Mouse (Mus musculus) forebrain, embryonic 10.5 days (tissue): ENCODE results near the gene Zfp157. TPM values are rescaled to one million over a fixed set of nuclear protein-coding genes. Genes with fewer than 3 reads are reported as not detected.
A peak's percentile ranks its signal among the peaks of the same experiment; 100 is the strongest.
"Not testable (repeated sequence)": the region's sequence is repeated elsewhere in the genome, so short reads cannot be mapped to it uniquely, and the experiment has no call there.

ENCODE experiments used
- DNase-seq: peaks from one replicate; pipeline ENCODE4 v3.0.0-alpha.2; 2017; ENCODE audit warnings: low spot score; ENCODE audit errors: extremely low spot score
- H3K27ac ChIP-seq: fragments of 300-500 bp; sonication (generic); 2 replicates; pipeline ENCODE4 v1.5.1; 2016; ENCODE audit warnings: mild to moderate bottlenecking
- H3K27me3 ChIP-seq: fragments of 300-500 bp; sonication (generic); 2 replicates; pipeline ENCODE4 v1.6.1; 2016; ENCODE audit warnings: mild to moderate bottlenecking; ENCODE audit not compliant: poor library complexity, severe bottlenecking
- H3K36me3 ChIP-seq: fragments of 300-500 bp; sonication (generic); replicated peaks from 2 replicates; pipeline ENCODE4 v1.6.1; 2016; ENCODE audit warnings: mild to moderate bottlenecking, moderate library complexity
- H3K4me1 ChIP-seq: fragments of 300-500 bp; sonication (generic); 2 replicates; pipeline ENCODE4 v1.6.1; 2016
- H3K4me3 ChIP-seq: fragments of 300-500 bp; sonication (generic); 2 replicates; pipeline ENCODE4 v1.5.1; 2016; ENCODE audit warnings: mild to moderate bottlenecking, moderate library complexity
- H3K9me3 ChIP-seq: fragments of 300-500 bp; sonication (generic); 2 replicates; pipeline ENCODE4 v1.6.1; 2016; ENCODE audit warnings: mild to moderate bottlenecking, moderate library complexity
- WGBS: fragments of 180-500 bp; shearing (Covaris S2); methylation state at CpG from one replicate; pipeline ENCODE4 v1.1.7; 2016; 5-methylcytosine and 5-hydroxymethylcytosine counted together
- polyA plus RNA-seq: library from polyadenylated mRNA; unstranded; fragments of >200 nt; fragmentation: Nextera tagmentation; extraction: Ambion mirVana; gene quantifications from 2 replicates; pipeline ENCODE4 v1.2.1, GENCODE M21; 2016

Zfp157 gene
- polyA plus RNA-seq, result 37.9 and 39.3 TPM in 2 replicates

- Histone ChIP-seq H3K36me3 (peaks cover 39% of the 10 kb centered on the region), H3K9me3 (no peaks in the 10 kb centered on the region), H3K4me1 (peaks cover 22% of the 10 kb centered on the region), H3K4me3 (peak within 1 kb of the TSS; percentile 94), H3K27me3 (no peaks in the 10 kb centered on the region), H3K27ac (peak within 1 kb of the TSS; percentile 98)
- WGBS, result under 1% methylated on average over 49 of the region's 49 CpGs
- peak; percentile 88 for DNase-seq
Measured at GRCm38 (mm10) chr5:138441286-138442194, at the start of gene Zfp157. Gene Zfp157 (plus strand): TSS chr5:138441468.

- H3K9me3 ChIP-seq, result no peaks in the 10 kb centered on the region
- H3K36me3 ChIP-seq, result no peaks in the 10 kb centered on the region
- no peak overlapping the region for H3K4me3 ChIP-seq
- H3K27ac ChIP-seq, result no peak overlapping the region
- WGBS, result 55% methylated on average over 2 of the region's 2 CpGs
- peaks cover 11% of the 10 kb centered on the region for H3K4me1 ChIP-seq
- DNase-seq, result no peak
- no peaks in the 10 kb centered on the region for H3K27me3 ChIP-seq
Measured at GRCm38 (mm10) chr5:138397795-138398337, 43.4 kb upstream of the Zfp157 start.

GRCm38 (mm10) chr5:138400431-138400830, 40.8 kb upstream of the Zfp157 start:
- not testable (repeated sequence) for H3K9me3 ChIP-seq, H3K4me3 ChIP-seq, H3K36me3 ChIP-seq, H3K27ac ChIP-seq, H3K27me3 ChIP-seq, DNase-seq
- H3K4me1 ChIP-seq, result peaks cover 11% of the 10 kb centered on the region

- Histone ChIP-seq H3K27me3 (no peaks in the 10 kb centered on the region), H3K27ac (no peak overlapping the region), H3K36me3 (peaks cover 82% of the 10 kb centered on the region), H3K4me1 (no peaks in the 10 kb centered on the region), H3K4me3 (no peak overlapping the region), H3K9me3 (peaks cover 52% of the 10 kb centered on the region)
- DNase-seq, result no peak
- WGBS, result 94% methylated on average over 4 of the region's 4 CpGs
Measured at GRCm38 (mm10) chr5:138458371-138458770, 17.1 kb downstream of the Zfp157 start.

- no peaks in the 10 kb centered on the region for H3K4me1 ChIP-seq
- H3K36me3 ChIP-seq, result peaks cover 75% of the 10 kb centered on the region
- H3K27me3 ChIP-seq, result no peaks in the 10 kb centered on the region
- no peak for DNase-seq
- H3K4me3 ChIP-seq, result no peak overlapping the region
- WGBS, result 94% methylated on average over 1 of the region's 1 CpGs
- H3K27ac ChIP-seq, result no peak overlapping the region
- H3K9me3 ChIP-seq, result peaks cover 52% of the 10 kb centered on the region
Measured at GRCm38 (mm10) chr5:138459107-138459506, 17.8 kb downstream of the Zfp157 start.

- DNase-seq, result peak; percentile 43
- Histone ChIP-seq H3K9me3 (peaks cover 4% of the 10 kb centered on the region), H3K4me1 (no peaks in the 10 kb centered on the region), H3K4me3 (no peak overlapping the region), H3K36me3 (no peaks in the 10 kb centered on the region), H3K27me3 (no peaks in the 10 kb centered on the region), H3K27ac (no peak overlapping the region)
- WGBS, result 31% methylated on average over 6 of the region's 6 CpGs
Measured at GRCm38 (mm10) chr5:138473601-138474000, 32.3 kb downstream of the Zfp157 start.

GRCm38 (mm10) chr5:138504548-138504947, 63.3 kb downstream of the Zfp157 start:
- not testable (repeated sequence) for H3K27ac ChIP-seq, H3K27me3 ChIP-seq, H3K4me1 ChIP-seq, H3K36me3 ChIP-seq, H3K9me3 ChIP-seq, DNase-seq, H3K4me3 ChIP-seq
- 96% methylated on average over 12 of the region's 12 CpGs for WGBS

Other genes with a start within 250 kb of the Zfp157 start
- gene Mblac1, start 247.2 kb upstream of the Zfp157 start, polyA plus RNA-seq, result 8.9 and 10.4 TPM in 2 replicates
- not detected in 2 replicates for gene Nxpe5, start 215.6 kb upstream of the Zfp157 start, polyA plus RNA-seq
- 38.9 and 41.5 TPM in 2 replicates for gene Lamtor4, start 186.0 kb upstream of the Zfp157 start, polyA plus RNA-seq
- 5.3 and 5.5 TPM in 2 replicates for gene BC037034, start 177.4 kb upstream of the Zfp157 start, polyA plus RNA-seq
- 3.1 and 3.9 TPM in 2 replicates for gene Gal3st4, start 168.6 kb upstream of the Zfp157 start, polyA plus RNA-seq
- 0.09 TPM in 2 replicates for gene Gm43720, start 161.5 kb upstream of the Zfp157 start, polyA plus RNA-seq
- gene Gpc2, start 161.5 kb upstream of the Zfp157 start, polyA plus RNA-seq, result 34.8 and 36.7 TPM in 2 replicates
- 3.8 and 4.1 TPM in 2 replicates for gene Stag3, start 161.2 kb upstream of the Zfp157 start, polyA plus RNA-seq
- gene Pvrig, start 99.5 kb upstream of the Zfp157 start, polyA plus RNA-seq, result not detected in 2 replicates
- not detected in 2 replicates for gene 1700123K08Rik, start 123.2 kb downstream of the Zfp157 start, polyA plus RNA-seq
- 50.0 and 50.6 TPM in 2 replicates for gene Zfp68, start 178.3 kb downstream of the Zfp157 start, polyA plus RNA-seq
- gene A430033K04Rik, start 181.4 kb downstream of the Zfp157 start, polyA plus RNA-seq, result 9.1 and 9.6 TPM in 2 replicates